Mouse (Mus musculus) hindlimb bud, embryonic 11.5 days (tissue): ENCODE results near the gene Pycr1.

Source experiments
- DNase-seq: peaks from one replicate; pipeline ENCODE4 v3.0.0-alpha.2; 2012; ENCODE audit warnings: low read depth, low spot score; ENCODE audit errors: extremely low spot score

Pycr1 gene

GRCm38 (mm10) chr11:120627468-120628300, 15.9 kb downstream of the Pycr1 start:
- DNase-seq, result no peak

- DNase-seq, result no peak
Measured at GRCm38 (mm10) chr11:120626785-120627467, 16.6 kb downstream of the Pycr1 start.

GRCm38 (mm10) chr11:120625152-120625775, 18.3 kb downstream of the Pycr1 start, which contains the start of gene Sirt7:
Sirt7 (minus strand) TSS chr11:120625240.
- DNase-seq, result no peak

- DNase-seq, result no peak
Measured at GRCm38 (mm10) chr11:120624680-120625111, 18.9 kb downstream of the Pycr1 start.

GRCm38 (mm10) chr11:120623961-120624679, 19.4 kb downstream of the Pycr1 start:
- DNase-seq, result no peak

GRCm38 (mm10) chr11:120622805-120623204, 20.8 kb downstream of the Pycr1 start:
- DNase-seq, result no peak

GRCm38 (mm10) chr11:120620195-120620594, 23.4 kb downstream of the Pycr1 start:
- no peak for DNase-seq

GRCm38 (mm10) chr11:120618619-120619535, 24.7 kb downstream of the Pycr1 start:
- no peak for DNase-seq

- peak; percentile 77 for DNase-seq
Measured at GRCm38 (mm10) chr11:120617519-120618112, 26.0 kb downstream of the Pycr1 start, which contains the start of gene Pcyt2. Pcyt2 (minus strand) TSS chr11:120617936.

GRCm38 (mm10) chr11:120616617-120617294, 26.8 kb downstream of the Pycr1 start:
- DNase-seq, result no peak

GRCm38 (mm10) chr11:120615606-120616203, 27.9 kb downstream of the Pycr1 start:
- no peak for DNase-seq

GRCm38 (mm10) chr11:120615167-120615566, 28.4 kb downstream of the Pycr1 start:
- no peak for DNase-seq

GRCm38 (mm10) chr11:120613976-120614375, 29.6 kb downstream of the Pycr1 start:
- no peak for DNase-seq

- no peak for DNase-seq
Measured at GRCm38 (mm10) chr11:120613481-120613972, 30.0 kb downstream of the Pycr1 start.

GRCm38 (mm10) chr11:120612763-120613162, 30.8 kb downstream of the Pycr1 start:
- DNase-seq, result no peak

- DNase-seq, result no peak
Measured at GRCm38 (mm10) chr11:120610477-120611046, 33.0 kb downstream of the Pycr1 start.

GRCm38 (mm10) chr11:120609250-120609649, 34.3 kb downstream of the Pycr1 start:
- no peak for DNase-seq
